Mouse (Mus musculus) stomach, embryonic 16.5 days (tissue): ENCODE results near the gene Ube2g1. TPM values are rescaled to one million over a fixed set of nuclear protein-coding genes. Genes with fewer than 3 reads are reported as not detected.

Experiments used
- ATAC-seq: fragments of 200-750 bp; cut with Nextera tagmentation; 2 replicates; pipeline ENCODE4 v1.8.0; 2017; ENCODE audit warnings: moderate number of reproducible peaks, moderate TSS enrichment; ENCODE audit not compliant: insufficient read depth, low FRiP score
- H3K27ac ChIP-seq: fragments of 300-500 bp; sonication (generic); 2 replicates; pipeline ENCODE4 v1.5.1; 2014; ENCODE audit warnings: low read length
- H3K27me3 ChIP-seq: fragments of 300-500 bp; sonication (generic); 2 replicates; pipeline ENCODE4 v1.6.1; 2014; ENCODE audit warnings: low read length, control low read depth, mixed read lengths; ENCODE audit not compliant: control insufficient read depth, insufficient read depth
- H3K36me3 ChIP-seq: fragments of 300-500 bp; sonication (generic); 2 replicates; pipeline ENCODE4 v1.6.1; 2014; ENCODE audit warnings: low read length; ENCODE audit not compliant: control insufficient read depth, insufficient read depth
- H3K4me1 ChIP-seq: fragments of 300-500 bp; sonication (generic); 2 replicates; pipeline ENCODE4 v1.6.1; 2014; ENCODE audit warnings: low read length, control low read depth, mixed read lengths; ENCODE audit not compliant: control insufficient read depth, insufficient read depth
- H3K4me2 ChIP-seq: fragments of 300-500 bp; sonication (generic); 2 replicates; pipeline ENCODE4 v1.6.1; 2014; ENCODE audit warnings: low read depth, low read length, mixed read lengths
- H3K4me3 ChIP-seq: fragments of 300-500 bp; sonication (generic); replicated peaks from 2 replicates; pipeline ENCODE4 v1.5.1; 2014; ENCODE audit warnings: mild to moderate bottlenecking, low read length
- H3K9ac ChIP-seq: fragments of 300-500 bp; sonication (generic); 2 replicates; pipeline ENCODE4 v1.6.1; 2014; ENCODE audit warnings: low read length
- H3K9me3 ChIP-seq: fragments of 300-500 bp; sonication (generic); replicated peaks from 2 replicates; pipeline ENCODE4 v1.6.1; 2016; ENCODE audit warnings: low read length, control low read depth; ENCODE audit not compliant: control insufficient read depth
- WGBS: fragments of 180-500 bp; shearing (Covaris S2); extraction: QIAGEN DNeasy Blood & Tissue Kit; methylation state at CpG from one replicate; pipeline ENCODE4 v1.1.7; 2014; 5-methylcytosine and 5-hydroxymethylcytosine counted together
- polyA plus RNA-seq: library from polyadenylated mRNA; unstranded; fragments of >200 nt; fragmentation: Nextera tagmentation; extraction: Ambion mirVana; gene quantifications from 2 replicates; pipeline ENCODE4 v1.2.1, GENCODE M21; 2015

The Ube2g1 gene
- polyA plus RNA-seq, 1 experiment from 2014 or later: 62.7 TPM

GRCm38 (mm10) chr11:72570319-72570979, 36.6 kb upstream of the Ube2g1 start:
- H3K4me1 ChIP-seq: no peaks in the 10 kb centered on the region
- peak; percentile 44; the same call in 1 of the 2 replicates for ATAC-seq
- H3K4me2 ChIP-seq: peak overlapping the region; percentile 47
- peak overlapping the region; percentile 24 for H3K4me3 ChIP-seq
- peak overlapping the region; percentile 42; the same call in 1 of the 2 replicates for H3K9ac ChIP-seq
- H3K9me3 ChIP-seq: no peaks in the 10 kb centered on the region
- H3K27me3 ChIP-seq: no peaks in the 10 kb centered on the region
- H3K27ac ChIP-seq: no peak overlapping the region
- no peaks in the 10 kb centered on the region for H3K36me3 ChIP-seq
- 2% methylated on average over 18 of the region's 18 CpGs for WGBS

DNA sequence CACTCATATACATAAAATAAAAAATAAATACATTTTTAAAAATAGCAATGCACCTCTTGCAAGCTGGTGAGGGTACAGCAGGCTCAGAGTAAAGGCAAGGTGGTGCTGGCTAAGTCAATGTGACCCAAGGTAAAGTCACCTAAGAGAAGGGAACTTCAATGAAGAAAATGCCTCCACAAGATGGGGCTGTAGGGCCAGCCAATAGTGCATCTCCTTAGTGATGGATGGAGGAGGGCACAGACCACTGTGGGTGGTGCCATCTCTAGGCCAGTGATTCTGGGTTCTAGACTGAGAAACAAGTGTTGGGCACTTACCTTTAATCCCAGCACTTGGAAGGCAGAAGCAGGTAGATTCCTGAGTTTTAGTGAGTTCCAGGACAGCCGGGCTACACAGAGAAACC, 33.3 kb upstream of the Ube2g1 start:
- Histone ChIP-seq H3K27ac (no peak overlapping the region), H3K4me3 (no peak overlapping the region), H3K4me2 (no peak overlapping the region), H3K9ac (no peak overlapping the region), H3K27me3 (no peaks in the 10 kb centered on the region), H3K36me3 (no peaks in the 10 kb centered on the region), H3K9me3 (no peaks in the 10 kb centered on the region), H3K4me1 (no peaks in the 10 kb centered on the region)
- no peak for ATAC-seq
- WGBS: 83% methylated on average over 1 of the region's 1 CpGs

DNA sequence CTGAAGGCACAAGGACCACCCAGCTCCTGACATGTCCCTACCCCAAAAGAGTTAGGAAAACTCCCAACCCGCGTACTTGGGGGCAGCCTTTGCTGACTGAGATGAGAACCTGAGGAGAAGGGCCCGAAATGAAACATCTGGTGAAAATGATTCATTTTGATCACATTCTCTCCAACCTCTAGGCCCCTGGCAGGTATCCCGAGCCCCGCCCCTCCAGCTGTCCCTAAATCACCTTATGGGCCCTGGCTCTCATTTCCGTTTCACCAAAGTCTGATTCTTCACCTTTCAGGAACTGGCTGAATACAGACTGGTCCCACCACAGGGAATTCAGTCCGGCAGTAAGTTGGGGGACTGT, 31.0 kb upstream of the Ube2g1 start:
- no peak for ATAC-seq
- H3K4me3 ChIP-seq: peak overlapping the region; percentile 36

DNA sequence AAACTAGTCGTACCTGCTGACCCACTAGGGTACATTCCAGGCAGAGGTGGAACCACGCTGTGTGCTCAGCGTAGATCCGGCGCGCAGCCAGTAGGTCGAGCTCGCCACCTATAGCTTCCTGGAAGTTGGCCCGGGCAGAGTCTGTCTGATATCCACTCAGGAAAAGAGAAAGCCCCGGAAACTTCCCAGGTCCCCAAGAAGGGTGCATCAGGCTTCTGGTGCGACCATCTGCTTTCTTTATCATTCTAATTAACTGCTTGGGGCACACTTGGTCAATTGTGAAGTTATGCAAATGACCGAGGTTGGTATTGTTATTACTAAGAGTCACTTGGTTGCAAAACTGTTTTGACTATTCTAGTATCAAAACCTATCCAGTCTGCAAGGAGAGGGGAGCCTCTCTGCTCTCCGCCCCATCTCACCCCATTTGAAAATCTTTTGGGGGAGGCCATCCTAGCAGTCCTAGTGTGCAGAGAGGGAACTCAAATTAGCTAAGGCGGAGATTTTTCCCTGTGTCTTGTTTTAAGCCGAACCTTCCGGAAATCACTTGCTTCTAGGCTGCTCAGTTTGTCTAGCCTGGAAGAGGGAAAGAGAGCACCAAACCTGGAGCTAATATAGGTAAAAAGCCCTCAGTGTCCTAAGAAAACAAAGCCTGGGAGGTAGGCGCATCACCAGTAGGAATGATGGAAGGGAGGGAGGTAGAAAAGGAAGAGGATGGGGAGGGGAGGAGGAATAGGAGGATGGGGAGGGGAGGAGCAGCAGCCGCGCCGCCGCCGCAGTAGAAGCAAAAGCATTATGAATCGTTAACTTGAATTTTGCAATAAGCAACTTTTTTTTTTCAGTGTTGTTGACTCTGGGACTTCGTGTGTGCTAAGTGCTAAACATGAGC, 30.4 kb upstream of the Ube2g1 start:
- WGBS: 5% methylated on average over 24 of the region's 24 CpGs
- Histone ChIP-seq H3K27ac (0 out of 2 replicates have a peak overlapping the region, but pooled peaks have one; percentile 7), H3K9me3 (no peaks in the 10 kb centered on the region), H3K9ac (peak overlapping the region; percentile 58), H3K27me3 (no peaks in the 10 kb centered on the region), H3K36me3 (no peaks in the 10 kb centered on the region), H3K4me1 (no peaks in the 10 kb centered on the region), H3K4me2 (peak overlapping the region; percentile 55), H3K4me3 (peak overlapping the region; percentile 36)
- ATAC-seq: peak; percentile 40; the same call in 1 of the 2 replicates

More for the DNA sequence above, 31.0 kb upstream of the Ube2g1 start:
- Histone ChIP-seq H3K4me2 (peak overlapping the region; percentile 55), H3K36me3 (no peaks in the 10 kb centered on the region), H3K4me1 (no peaks in the 10 kb centered on the region), H3K27me3 (no peaks in the 10 kb centered on the region), H3K9ac (peak overlapping the region; percentile 58; the same call in 1 of the 2 replicates), H3K9me3 (no peaks in the 10 kb centered on the region), H3K27ac (no peak overlapping the region)
- 18% methylated on average over 7 of the region's 7 CpGs for WGBS

- no peak overlapping the region for H3K4me2 ChIP-seq
- 72% methylated on average over 4 of the region's 4 CpGs for WGBS
- peak overlapping the region; percentile 58 for H3K27ac ChIP-seq
- no peaks in the 10 kb centered on the region for H3K4me1 ChIP-seq
- ATAC-seq: no peak
- H3K9me3 ChIP-seq: no peaks in the 10 kb centered on the region
- H3K9ac ChIP-seq: no peak overlapping the region
- no peaks in the 10 kb centered on the region for H3K27me3 ChIP-seq
- no peaks in the 10 kb centered on the region for H3K36me3 ChIP-seq
- H3K4me3 ChIP-seq: no peak overlapping the region
Measured at GRCm38 (mm10) chr11:72578471-72578870, 28.6 kb upstream of the Ube2g1 start.

- WGBS: 75% methylated on average over 8 of the region's 8 CpGs
Measured at GRCm38 (mm10) chr11:72581609-72582447, 25.3 kb upstream of the Ube2g1 start.

DNA sequence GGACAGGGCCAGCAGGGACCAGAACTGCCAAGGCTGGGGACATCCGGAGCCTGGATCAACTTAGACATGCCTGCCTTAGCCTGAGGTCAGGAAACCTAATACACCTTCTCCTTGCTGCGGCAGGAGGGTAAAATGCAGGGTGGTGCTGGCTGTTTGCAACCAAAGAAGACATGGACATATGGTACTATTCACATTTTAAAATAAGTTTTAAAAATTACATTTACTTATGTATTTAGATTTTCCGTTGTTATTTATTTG, 24.7 kb upstream of the Ube2g1 start:
- Histone ChIP-seq H3K27me3 (no peaks in the 10 kb centered on the region), H3K4me1 (no peaks in the 10 kb centered on the region), H3K9ac (no peak overlapping the region), H3K4me2 (no peak overlapping the region), H3K36me3 (no peaks in the 10 kb centered on the region), H3K4me3 (no peak overlapping the region), H3K27ac (no peak overlapping the region), H3K9me3 (no peaks in the 10 kb centered on the region)
- WGBS: 78% methylated on average over 3 of the region's 3 CpGs
- no peak for ATAC-seq

More at GRCm38 (mm10) chr11:72581609-72582447, 25.3 kb upstream of the Ube2g1 start:
- Histone ChIP-seq H3K4me1 (no peaks in the 10 kb centered on the region), H3K9me3 (no peaks in the 10 kb centered on the region), H3K27ac (no peak overlapping the region), H3K36me3 (no peaks in the 10 kb centered on the region), H3K9ac (no peak overlapping the region), H3K4me3 (no peak overlapping the region), H3K4me2 (no peak overlapping the region), H3K27me3 (no peaks in the 10 kb centered on the region)
- ATAC-seq: no peak; the same call in 1 of the 2 replicates

DNA sequence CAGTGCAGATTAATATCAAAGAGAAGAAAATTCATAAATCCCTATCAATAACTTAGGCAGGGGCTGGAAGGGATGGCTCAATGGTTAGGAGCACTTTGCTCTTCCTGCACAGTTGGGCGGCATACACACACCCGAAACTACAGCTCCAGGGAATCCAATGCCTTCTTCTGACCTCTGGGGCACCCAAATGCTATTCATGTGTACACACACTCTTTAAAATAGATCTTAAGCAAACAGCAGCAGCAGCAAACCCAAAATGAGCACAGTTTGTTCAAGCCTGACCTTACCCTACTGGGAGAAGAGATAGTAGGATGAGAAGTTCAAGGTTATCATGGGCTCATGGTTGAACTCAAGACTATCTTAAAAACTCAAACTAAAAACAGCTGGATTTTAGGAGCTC, 24.0 kb upstream of the Ube2g1 start:
- Histone ChIP-seq H3K4me2 (no peak overlapping the region), H3K36me3 (no peaks in the 10 kb centered on the region), H3K4me1 (no peaks in the 10 kb centered on the region), H3K9ac (no peak overlapping the region), H3K4me3 (no peak overlapping the region), H3K27me3 (no peaks in the 10 kb centered on the region), H3K27ac (no peak overlapping the region), H3K9me3 (no peaks in the 10 kb centered on the region)
- WGBS: 73% methylated on average over 2 of the region's 2 CpGs
- no peak for ATAC-seq

DNA sequence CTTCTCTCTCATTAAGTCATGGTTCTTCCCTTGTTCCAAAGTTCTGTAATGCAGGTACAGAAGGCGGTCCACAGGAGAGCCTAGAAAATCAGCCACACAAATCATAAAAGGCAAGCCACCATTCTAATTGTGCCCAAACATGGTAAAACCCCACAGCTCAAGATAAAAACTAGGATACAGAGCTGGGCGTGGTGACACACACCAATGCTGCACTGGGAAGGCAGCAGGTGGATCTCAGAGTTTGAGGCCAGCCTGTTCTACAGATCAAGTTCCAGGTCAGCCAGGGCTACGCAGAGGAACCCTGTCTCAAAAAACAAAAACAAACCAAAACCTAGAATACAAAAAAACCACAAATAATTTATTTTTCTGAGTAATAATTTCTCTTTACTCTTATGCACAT, 20.5 kb upstream of the Ube2g1 start:
- Histone ChIP-seq H3K36me3 (no peaks in the 10 kb centered on the region), H3K27me3 (no peaks in the 10 kb centered on the region), H3K9me3 (no peaks in the 10 kb centered on the region), H3K4me1 (no peaks in the 10 kb centered on the region), H3K4me2 (no peak overlapping the region), H3K4me3 (no peak overlapping the region), H3K27ac (no peak overlapping the region), H3K9ac (no peak overlapping the region)
- WGBS: 72% methylated on average over 3 of the region's 3 CpGs
- no peak for ATAC-seq
